Mouse (Mus musculus) cortical plate, adult 2 months (tissue): ENCODE data around the gene Lrrc28.
A peak's percentile ranks its signal among the peaks of the same experiment; 100 is the strongest.

Source experiments
- CTCF ChIP-seq: fragments of 200-500 bp; IDR thresholded peaks from 2 replicates; pipeline ENCODE4 v1.5.1; 2011; ENCODE audit warnings: mild to moderate bottlenecking, control low read depth, low read length; ENCODE audit not compliant: insufficient read depth; ENCODE audit errors: extremely low read depth
- POLR2A ChIP-seq: fragments of 200-500 bp; IDR thresholded peaks from 2 replicates; pipeline ENCODE4 v1.6.1; 2011; ENCODE audit warnings: mild to moderate bottlenecking, low read length, control low read depth; ENCODE audit not compliant: insufficient read depth; ENCODE audit errors: extremely low read depth

- TF ChIP-seq CTCF (peak; percentile 100), POLR2A (no peak)
These were observed 14.3 kb downstream of the Lrrc28 start for GRCm38 (mm10) chr7:67630817-67631216.
